Mouse (Mus musculus): ENCODE data around the gene Fbxo10. TPM values are rescaled to one million over a fixed set of nuclear protein-coding genes. Genes with fewer than 3 reads are reported as not detected.
"Not testable (repeated sequence)": the region's sequence is repeated elsewhere in the genome, so short reads cannot be mapped to it uniquely, and the experiment has no call there.

Gene Fbxo10
- polyA plus RNA-seq, 1 experiment from 2014 or later, result 12.5 TPM

GRCm38 (mm10) chr4:44998071-44998470 is 86.3 kb downstream of the Fbxo10 start:
- Histone ChIP-seq H3K36me3 (ENCODE audit: control insufficient read depth, insufficient read depth, low read length) (peaks cover 20% of the 10 kb centered on the region), H3K9ac (ENCODE audit: low read length) (no peak overlapping the region), H3K9me3 (ENCODE audit: control insufficient read depth, low read length) (no peaks in the 10 kb centered on the region), H3K4me2 (ENCODE audit: low read length) (no peak overlapping the region), H3K27me3 (ENCODE audit: control insufficient read depth, insufficient read depth, low read length) (no peaks in the 10 kb centered on the region), H3K4me1 (ENCODE audit: control insufficient read depth in 2 of 2, insufficient read depth in 2 of 2, low read length in 2 of 2) (no peaks in the 10 kb centered on the region), H3K27ac (replicated peaks in 1 of 2; ENCODE audit: control insufficient read depth in 1 of 2, insufficient read depth in 1 of 2, low read depth in 2 of 2, low read length in 2 of 2) (no peak overlapping the region), H3K4me3 (ENCODE audit: control insufficient read depth in 1 of 2, insufficient read depth in 1 of 2, low read depth in 1 of 2, low read length in 2 of 2) (no peak overlapping the region)
- no peak for ATAC-seq (ENCODE audit: insufficient number of reproducible peaks, insufficient read depth, low FRiP score, low read depth)
- WGBS, result 76% methylated on average over 3 of the region's 3 CpGs

- no peaks in the 10 kb centered on the region for H3K27me3 ChIP-seq (ENCODE audit: control insufficient read depth, insufficient read depth, low read length)
- H3K4me1 ChIP-seq (ENCODE audit: control insufficient read depth in 2 of 2, insufficient read depth in 2 of 2, low read length in 2 of 2), result no peaks in the 10 kb centered on the region
- 78% methylated on average over 18 of the region's 18 CpGs for WGBS
- H3K4me2 ChIP-seq (ENCODE audit: low read length), result no peak overlapping the region
- H3K9me3 ChIP-seq (ENCODE audit: control insufficient read depth, low read length), result no peaks in the 10 kb centered on the region
- no peak for ATAC-seq (ENCODE audit: insufficient number of reproducible peaks, insufficient read depth, low FRiP score, low read depth)
- no peak overlapping the region for H3K27ac ChIP-seq (replicated peaks in 1 of 2; ENCODE audit: control insufficient read depth in 1 of 2, insufficient read depth in 1 of 2, low read depth in 2 of 2, low read length in 2 of 2)
- no peak overlapping the region for H3K4me3 ChIP-seq (ENCODE audit: control insufficient read depth in 1 of 2, insufficient read depth in 1 of 2, low read depth in 1 of 2, low read length in 2 of 2)
- no peak overlapping the region for H3K9ac ChIP-seq (ENCODE audit: low read length)
- H3K36me3 ChIP-seq (ENCODE audit: control insufficient read depth, insufficient read depth, low read length), result peaks cover 45% of the 10 kb centered on the region
Measured at GRCm38 (mm10) chr4:44994776-44995175, 89.6 kb downstream of the Fbxo10 start.

GRCm38 (mm10) chr4:44993847-44994246 is 90.6 kb downstream of the Fbxo10 start:
- Histone ChIP-seq H3K9ac (ENCODE audit: low read length) (no peak overlapping the region), H3K36me3 (ENCODE audit: control insufficient read depth, insufficient read depth, low read length) (peaks cover 54% of the 10 kb centered on the region), H3K4me3 (ENCODE audit: control insufficient read depth in 1 of 2, insufficient read depth in 1 of 2, low read depth in 1 of 2, low read length in 2 of 2) (no peak overlapping the region), H3K27ac (replicated peaks in 1 of 2; ENCODE audit: control insufficient read depth in 1 of 2, insufficient read depth in 1 of 2, low read depth in 2 of 2, low read length in 2 of 2) (no peak overlapping the region), H3K4me2 (ENCODE audit: low read length) (no peak overlapping the region), H3K27me3 (ENCODE audit: control insufficient read depth, insufficient read depth, low read length) (no peaks in the 10 kb centered on the region), H3K9me3 (ENCODE audit: control insufficient read depth, low read length) (no peaks in the 10 kb centered on the region), H3K4me1 (ENCODE audit: control insufficient read depth in 2 of 2, insufficient read depth in 2 of 2, low read length in 2 of 2) (no peaks in the 10 kb centered on the region)
- no peak for ATAC-seq (ENCODE audit: insufficient number of reproducible peaks, insufficient read depth, low FRiP score, low read depth)
- 85% methylated on average over 9 of the region's 9 CpGs for WGBS

GRCm38 (mm10) chr4:44993179-44993578 is 91.2 kb downstream of the Fbxo10 start:
- not testable (repeated sequence) for H3K4me2 ChIP-seq (ENCODE audit: low read length); H3K27ac ChIP-seq (replicated peaks in 1 of 2; ENCODE audit: control insufficient read depth in 1 of 2, insufficient read depth in 1 of 2, low read depth in 2 of 2, low read length in 2 of 2); H3K27me3 ChIP-seq (ENCODE audit: control insufficient read depth, insufficient read depth, low read length); H3K9ac ChIP-seq (ENCODE audit: low read length); ATAC-seq (ENCODE audit: insufficient number of reproducible peaks, insufficient read depth, low FRiP score, low read depth); H3K4me1 ChIP-seq (ENCODE audit: control insufficient read depth in 2 of 2, insufficient read depth in 2 of 2, low read length in 2 of 2); H3K4me3 ChIP-seq (ENCODE audit: control insufficient read depth in 1 of 2, insufficient read depth in 1 of 2, low read depth in 1 of 2, low read length in 2 of 2); H3K9me3 ChIP-seq (ENCODE audit: control insufficient read depth, low read length)
- WGBS, result 86% methylated on average over 13 of the region's 14 CpGs
- peaks cover 61% of the 10 kb centered on the region for H3K36me3 ChIP-seq (ENCODE audit: control insufficient read depth, insufficient read depth, low read length)

- H3K4me1 ChIP-seq (ENCODE audit: control insufficient read depth in 2 of 2, insufficient read depth in 2 of 2, low read length in 2 of 2); H3K27ac ChIP-seq (replicated peaks in 1 of 2; ENCODE audit: control insufficient read depth in 1 of 2, insufficient read depth in 1 of 2, low read depth in 2 of 2, low read length in 2 of 2); H3K4me2 ChIP-seq (ENCODE audit: low read length); ATAC-seq (ENCODE audit: insufficient number of reproducible peaks, insufficient read depth, low FRiP score, low read depth); H3K9ac ChIP-seq (ENCODE audit: low read length); H3K27me3 ChIP-seq (ENCODE audit: control insufficient read depth, insufficient read depth, low read length); H3K4me3 ChIP-seq (ENCODE audit: control insufficient read depth in 1 of 2, insufficient read depth in 1 of 2, low read depth in 1 of 2, low read length in 2 of 2); H3K9me3 ChIP-seq (ENCODE audit: control insufficient read depth, low read length): not testable (repeated sequence)
- 82% methylated on average over 11 of the region's 11 CpGs for WGBS
- H3K36me3 ChIP-seq (ENCODE audit: control insufficient read depth, insufficient read depth, low read length), result peaks cover 70% of the 10 kb centered on the region
Measured at GRCm38 (mm10) chr4:44992330-44992729, 92.1 kb downstream of the Fbxo10 start.

GRCm38 (mm10) chr4:44990560-44990959 is 93.8 kb downstream of the Fbxo10 start:
- WGBS, result 87% methylated on average over 5 of the region's 5 CpGs
- Histone ChIP-seq H3K4me3 (ENCODE audit: control insufficient read depth in 1 of 2, insufficient read depth in 1 of 2, low read depth in 1 of 2, low read length in 2 of 2) (no peak overlapping the region), H3K36me3 (ENCODE audit: control insufficient read depth, insufficient read depth, low read length) (peaks cover 83% of the 10 kb centered on the region)

More at GRCm38 (mm10) chr4:44990560-44990959, 93.8 kb downstream of the Fbxo10 start:
- Histone ChIP-seq H3K27ac (replicated peaks in 1 of 2; ENCODE audit: control insufficient read depth in 1 of 2, insufficient read depth in 1 of 2, low read depth in 2 of 2, low read length in 2 of 2) (no peak overlapping the region), H3K4me1 (ENCODE audit: control insufficient read depth in 2 of 2, insufficient read depth in 2 of 2, low read length in 2 of 2) (no peaks in the 10 kb centered on the region), H3K4me2 (ENCODE audit: low read length) (no peak overlapping the region), H3K9me3 (ENCODE audit: control insufficient read depth, low read length) (no peaks in the 10 kb centered on the region), H3K27me3 (ENCODE audit: control insufficient read depth, insufficient read depth, low read length) (no peaks in the 10 kb centered on the region), H3K9ac (ENCODE audit: low read length) (no peak overlapping the region)
- no peak for ATAC-seq (ENCODE audit: insufficient number of reproducible peaks, insufficient read depth, low FRiP score, low read depth)

Other genes with a start within 250 kb of the Fbxo10 start
- 85.6 and 88.7 TPM in 2 replicates for gene Grhpr, start 103.2 kb downstream of the Fbxo10 start, polyA plus RNA-seq (2014; fragmentation: Nextera tagmentation; extraction: Ambion mirVana)
- gene Zbtb5, start 72.2 kb downstream of the Fbxo10 start, polyA plus RNA-seq (2014; fragmentation: Nextera tagmentation; extraction: Ambion mirVana), result 17.2 and 17.6 TPM in 2 replicates
- gene Polr1e, start 66.0 kb downstream of the Fbxo10 start, polyA plus RNA-seq (2014; fragmentation: Nextera tagmentation; extraction: Ambion mirVana), result 72.4 and 73.1 TPM in 2 replicates
- gene Tomm5, start 23.5 kb upstream of the Fbxo10 start, polyA plus RNA-seq (2014; fragmentation: Nextera tagmentation; extraction: Ambion mirVana), result 247 and 250 TPM in 2 replicates
- gene Frmpd1, start 100.3 kb upstream of the Fbxo10 start, polyA plus RNA-seq (2014; fragmentation: Nextera tagmentation; extraction: Ambion mirVana), result 2.5 and 2.6 TPM in 2 replicates
- 10.1 and 10.6 TPM in 2 replicates for gene Trmt10b, start 212.5 kb upstream of the Fbxo10 start, polyA plus RNA-seq (2014; fragmentation: Nextera tagmentation; extraction: Ambion mirVana)